Mouse (Mus musculus): ENCODE results near the gene E2f2.

DNA sequence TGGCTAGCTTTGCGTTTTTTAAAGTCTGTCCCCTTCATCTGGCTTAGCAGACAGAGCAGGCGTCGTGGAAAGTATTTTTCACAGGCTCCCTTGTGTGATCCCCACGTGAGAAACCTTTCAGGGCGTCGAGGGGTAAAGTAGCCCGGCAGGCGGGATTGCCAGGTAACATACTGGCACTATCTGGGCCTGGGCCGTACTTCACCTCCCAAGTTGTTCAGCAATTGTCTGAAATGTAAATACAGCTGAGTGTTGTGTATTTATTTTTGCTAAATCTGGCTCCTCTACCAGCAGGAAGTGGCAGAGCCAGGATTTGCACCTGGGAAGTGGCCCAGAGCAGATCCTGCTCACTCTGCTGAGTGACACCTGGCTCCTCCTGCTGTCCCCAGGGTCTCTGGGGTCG, 44.9 kb downstream of the E2f2 start:
- TF ChIP-seq POLR2A (IDR thresholded peaks at IDR 0.05; ENCODE audit: insufficient read length, low read depth) (no peak), POLR2AphosphoS2 (IDR thresholded peaks at IDR 0.05; ENCODE audit: insufficient read length, low read depth) (no peak)

All from myocyte (in vitro differentiated cells).